Mouse (Mus musculus) frontal cortex, postnatal 25 days (tissue): Measurements from ENCODE around the gene Idh2.

Source experiments
- DNase-seq, 2 experiments: peaks; one replicate each; pipeline ENCODE4 v3.0.0; 2022; ENCODE audit warnings: low spot score in 2 of 2

Idh2 gene

DNA sequence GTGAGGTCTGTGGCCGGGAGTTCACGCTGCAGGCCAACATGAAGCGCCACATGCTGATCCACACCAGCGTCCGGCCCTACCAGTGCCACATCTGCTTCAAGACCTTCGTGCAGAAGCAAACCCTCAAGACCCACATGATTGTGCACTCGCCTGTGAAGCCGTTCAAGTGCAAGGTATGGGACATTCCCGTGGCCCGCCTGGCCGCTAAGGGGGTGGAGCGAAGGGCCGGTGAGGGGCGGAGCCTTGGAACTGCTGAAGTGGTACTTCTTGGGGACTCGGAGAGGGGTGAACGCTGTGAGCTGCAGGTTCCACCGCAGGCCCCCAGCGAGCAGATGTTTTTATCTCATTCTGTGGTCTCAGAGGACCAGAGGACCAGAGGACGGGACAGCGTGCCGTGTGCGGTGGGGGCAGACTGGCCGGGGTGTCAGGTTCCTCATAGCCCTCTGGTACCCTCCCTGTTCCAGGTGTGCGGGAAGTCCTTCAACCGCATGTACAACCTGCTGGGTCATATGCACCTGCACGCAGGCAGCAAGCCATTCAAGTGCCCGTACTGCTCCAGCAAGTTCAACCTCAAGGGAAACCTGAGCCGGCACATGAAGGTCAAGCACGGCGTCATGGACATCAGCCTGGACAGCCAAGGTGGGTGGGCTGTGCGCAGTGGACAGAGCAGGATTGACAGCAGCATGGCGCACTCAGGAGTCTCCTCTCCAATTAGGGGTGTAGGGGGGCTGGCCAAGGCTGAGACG, 29.0 kb downstream of the Idh2 start:
- DNase-seq = no peak

DNA sequence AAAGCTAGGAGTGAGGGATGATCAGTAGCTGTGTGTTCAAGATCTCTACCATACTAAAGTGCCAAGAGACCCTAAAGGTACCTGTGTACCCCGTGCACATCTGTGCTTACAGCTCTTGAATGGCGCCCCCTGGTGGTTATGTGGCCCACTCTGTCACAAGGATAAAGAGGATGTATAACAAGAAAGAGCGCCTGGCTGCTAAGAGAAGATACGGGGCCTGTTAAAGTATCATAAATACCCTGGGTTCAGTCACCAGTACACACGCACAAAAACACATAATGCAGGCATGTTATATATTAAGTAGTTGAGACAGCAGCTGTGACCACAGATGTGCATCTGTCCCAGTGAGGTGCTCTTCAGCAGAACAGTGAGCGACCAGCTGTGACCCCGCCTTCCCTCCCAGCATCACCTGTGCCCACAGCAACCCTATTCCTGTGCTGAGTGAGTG, 30.7 kb downstream of the Idh2 start:
- no peak for DNase-seq

DNA sequence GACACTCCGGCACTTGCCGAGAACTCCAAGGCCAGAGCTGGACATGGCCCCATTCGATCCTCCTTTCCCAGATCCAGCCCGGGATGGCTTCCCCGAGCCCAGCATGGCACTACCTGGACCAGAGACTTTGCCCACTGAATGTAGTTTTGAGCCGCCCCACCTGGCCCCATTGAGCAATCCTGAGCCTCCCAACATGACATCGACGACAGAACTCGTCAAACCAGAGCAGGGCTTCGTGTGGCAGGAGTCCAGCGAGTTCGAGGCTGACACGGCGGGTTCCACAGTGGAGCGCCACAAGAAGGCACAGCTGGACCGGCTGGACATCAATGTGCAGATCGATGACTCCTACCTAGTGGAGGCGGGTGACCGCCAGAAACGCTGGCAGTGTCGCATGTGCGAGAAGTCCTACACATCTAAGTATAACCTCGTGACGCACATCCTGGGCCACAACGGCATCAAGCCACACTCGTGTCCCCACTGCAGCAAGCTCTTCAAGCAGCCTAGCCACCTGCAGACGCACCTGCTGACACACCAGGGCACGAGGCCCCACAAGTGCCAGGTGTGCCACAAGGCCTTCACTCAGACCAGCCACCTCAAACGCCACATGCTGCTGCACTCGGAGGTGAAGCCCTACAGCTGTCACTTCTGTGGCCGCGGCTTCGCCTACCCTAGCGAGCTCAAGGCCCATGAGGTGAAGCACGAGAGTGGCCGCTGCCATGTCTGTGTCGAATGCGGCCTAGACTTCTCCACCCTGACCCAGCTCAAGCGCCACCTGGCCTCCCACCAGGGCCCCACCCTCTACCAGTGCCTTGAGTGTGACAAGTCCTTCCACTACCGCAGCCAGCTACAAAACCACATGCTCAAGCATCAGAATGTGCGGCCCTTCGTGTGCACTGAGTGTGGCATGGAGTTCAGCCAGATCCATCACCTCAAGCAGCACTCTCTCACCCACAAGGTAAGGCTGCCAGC, 33.3 kb downstream of the Idh2 start:
- no peak for DNase-seq

DNA sequence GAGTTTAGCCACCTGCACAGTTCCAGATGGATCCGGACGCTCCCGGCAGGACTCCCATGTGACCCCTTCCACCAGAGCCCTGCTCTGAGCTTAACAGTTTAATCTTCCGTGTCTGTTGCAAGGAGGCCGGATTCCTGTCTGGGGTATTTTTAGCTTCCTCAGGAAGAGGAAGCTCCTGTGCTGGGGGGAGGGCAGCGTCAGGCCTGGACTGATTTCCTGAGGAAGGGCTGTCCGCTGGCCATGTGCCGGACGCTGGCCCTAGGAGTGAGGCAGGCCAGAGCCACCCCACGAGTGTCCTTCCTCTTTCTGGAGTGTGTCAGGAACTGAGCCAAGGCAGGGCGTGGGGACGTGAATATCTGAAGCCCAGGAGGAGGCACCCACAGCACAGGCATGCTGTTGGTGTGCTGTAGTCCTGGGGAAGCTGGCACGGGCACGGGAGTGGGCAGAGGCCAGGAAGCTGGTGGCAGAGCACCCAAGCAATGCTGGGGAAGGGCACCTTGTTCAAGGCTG, 36.3 kb downstream of the Idh2 start:
- peak in 1 of 2 experiments; percentile 39 for DNase-seq

DNA sequence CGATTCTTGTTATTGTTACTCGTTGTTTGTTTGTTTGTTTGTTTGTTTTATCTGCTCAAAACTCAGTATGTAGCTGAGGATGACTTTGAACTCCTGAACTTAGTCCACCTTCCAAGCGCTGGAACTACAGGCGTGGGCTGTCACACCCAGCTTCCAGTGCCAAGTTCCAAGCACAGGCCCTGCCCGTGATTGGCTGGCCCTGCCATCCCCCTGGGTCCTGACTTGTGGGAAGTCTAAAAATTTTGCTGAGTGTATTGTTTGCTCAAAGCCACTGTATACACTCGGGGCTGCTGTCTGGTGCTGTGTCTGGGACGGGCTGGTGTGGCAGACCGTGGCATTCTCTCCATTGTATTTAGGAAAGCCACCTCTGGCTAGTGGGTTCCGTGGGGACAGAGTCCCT, 37.4 kb downstream of the Idh2 start:
- no peak for DNase-seq

DNA sequence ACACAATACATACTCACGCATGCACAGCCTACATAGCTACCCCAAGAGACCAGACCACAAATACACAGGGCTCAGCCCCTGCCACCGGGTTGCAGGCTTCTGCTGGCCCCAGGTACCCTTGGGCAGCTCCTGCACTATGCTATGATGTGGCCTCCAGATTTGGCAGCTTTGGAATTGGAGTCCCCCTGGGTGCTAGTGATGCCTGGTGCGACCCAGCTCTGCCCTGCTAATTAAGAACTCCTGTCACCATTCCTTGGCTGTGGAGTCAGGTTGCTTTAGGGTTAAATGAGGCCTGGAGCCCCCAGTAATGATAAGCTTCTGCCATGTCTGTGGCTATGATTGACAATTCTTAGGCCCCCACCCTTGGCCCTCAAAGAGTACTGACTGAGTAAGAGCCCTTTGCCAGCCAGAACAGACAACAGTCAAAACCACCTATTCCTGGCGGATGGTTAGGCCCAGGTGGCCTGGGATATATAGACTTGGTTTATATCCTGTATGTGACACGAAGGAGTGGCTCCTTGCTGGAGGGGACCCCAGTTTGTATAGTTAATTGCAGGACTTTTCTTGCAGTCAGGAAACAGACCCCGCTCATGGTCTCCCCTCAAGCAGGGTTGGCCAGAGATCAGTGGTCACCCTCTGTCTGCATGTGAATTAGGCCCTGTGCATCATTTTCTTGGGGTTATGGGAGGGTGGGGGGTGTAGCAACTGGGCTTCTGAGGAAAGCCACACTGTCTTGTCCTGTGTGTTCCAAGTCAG, 38.1 kb downstream of the Idh2 start:
- DNase-seq = no peak

DNA sequence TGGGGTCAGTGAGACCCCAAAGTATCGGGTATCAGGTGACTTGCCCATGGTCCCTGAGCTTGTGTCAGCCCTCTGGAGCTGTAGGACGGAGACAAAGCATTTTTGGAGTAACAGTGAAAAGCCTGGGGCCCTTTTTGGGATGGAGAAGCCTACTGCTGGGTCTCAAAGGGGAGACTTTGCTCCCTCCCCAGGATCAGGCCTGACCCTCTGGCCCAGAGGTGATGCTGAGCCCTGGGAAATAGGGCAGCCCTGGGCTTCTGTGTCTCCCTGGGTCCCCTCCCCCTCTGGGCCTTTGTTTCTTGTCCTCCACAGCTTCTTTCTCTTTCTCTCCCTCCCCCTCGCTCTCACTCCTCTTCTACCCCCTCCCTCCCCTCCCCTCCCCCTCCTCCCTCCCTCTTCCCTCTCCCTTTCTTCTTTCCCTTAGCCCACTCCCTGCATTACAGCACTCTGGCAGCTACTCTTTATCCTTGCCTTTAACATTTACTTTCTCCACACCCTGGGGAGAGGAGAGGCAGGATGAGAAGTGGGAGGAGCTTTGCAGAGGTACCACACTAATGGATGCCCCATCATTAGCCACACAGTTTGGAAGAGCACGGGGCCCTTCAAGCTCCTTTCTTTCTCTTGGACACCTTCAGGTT, 39.1 kb downstream of the Idh2 start:
- DNase-seq = no peak

DNA sequence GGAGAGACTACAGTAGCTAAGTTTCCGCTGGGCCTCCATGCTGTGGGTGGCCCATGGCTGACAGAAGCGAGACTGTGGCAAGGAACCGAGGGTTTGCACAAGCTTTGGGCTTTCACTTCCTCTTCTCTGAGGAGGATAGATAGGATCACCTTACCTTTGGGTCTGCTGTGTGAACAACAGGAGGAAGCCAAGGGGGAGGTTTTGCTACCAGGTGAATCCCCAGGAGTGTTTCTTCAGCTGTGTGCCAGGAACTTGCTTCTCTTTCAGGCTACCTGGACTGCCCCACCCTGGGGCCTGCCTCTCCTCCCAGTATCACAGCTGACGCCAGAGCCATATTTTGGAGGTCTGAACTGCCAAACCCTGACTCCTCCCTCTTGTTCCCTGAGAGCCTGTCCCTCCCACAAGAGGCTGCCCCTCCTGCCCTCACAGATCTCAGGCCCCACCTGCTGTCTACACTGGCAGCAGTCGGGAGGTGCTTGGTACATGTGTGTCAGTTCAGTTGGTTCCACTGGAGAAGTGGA, 40.2 kb downstream of the Idh2 start:
- no peak for DNase-seq

DNA sequence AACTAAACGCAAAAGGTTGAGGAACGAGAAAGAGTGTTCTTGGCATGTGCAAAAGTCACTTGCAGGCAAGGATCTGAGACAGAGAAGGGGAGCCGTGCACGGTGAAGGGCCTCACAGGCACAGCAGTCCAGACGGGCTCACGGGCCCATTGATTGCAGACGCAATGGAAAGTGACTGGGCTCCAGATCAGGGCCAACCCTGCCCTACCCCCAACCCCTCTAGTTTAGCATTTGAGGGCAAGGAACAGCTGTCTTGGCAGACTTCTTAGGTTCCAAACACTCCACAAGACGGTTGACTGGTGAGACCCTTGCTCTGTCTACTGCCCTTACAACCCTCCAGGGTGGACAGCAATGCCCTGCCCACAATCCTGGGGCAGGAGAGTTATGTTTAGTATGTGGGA, 41.7 kb downstream of the Idh2 start:
- no peak for DNase-seq

DNA sequence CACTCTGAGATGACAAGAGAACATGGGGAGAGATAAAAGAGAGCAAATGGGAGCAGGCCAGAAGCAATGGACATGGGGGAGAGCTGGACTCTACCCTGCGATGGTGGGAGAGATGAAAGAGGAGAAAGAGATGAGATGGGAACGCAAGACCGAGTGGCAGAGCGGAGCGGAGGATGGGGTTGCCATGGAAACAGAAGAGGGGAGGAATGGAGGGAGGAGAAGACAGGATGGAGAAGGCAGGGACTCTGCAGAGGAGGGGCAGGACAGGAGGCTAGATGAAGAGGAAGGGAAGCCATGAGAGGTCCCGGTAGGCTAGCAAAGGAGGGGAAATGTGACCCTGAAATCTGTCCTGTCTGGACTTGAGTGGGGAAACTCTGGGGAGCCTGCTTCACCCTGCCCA, 42.9 kb downstream of the Idh2 start:
- DNase-seq = no peak

DNA sequence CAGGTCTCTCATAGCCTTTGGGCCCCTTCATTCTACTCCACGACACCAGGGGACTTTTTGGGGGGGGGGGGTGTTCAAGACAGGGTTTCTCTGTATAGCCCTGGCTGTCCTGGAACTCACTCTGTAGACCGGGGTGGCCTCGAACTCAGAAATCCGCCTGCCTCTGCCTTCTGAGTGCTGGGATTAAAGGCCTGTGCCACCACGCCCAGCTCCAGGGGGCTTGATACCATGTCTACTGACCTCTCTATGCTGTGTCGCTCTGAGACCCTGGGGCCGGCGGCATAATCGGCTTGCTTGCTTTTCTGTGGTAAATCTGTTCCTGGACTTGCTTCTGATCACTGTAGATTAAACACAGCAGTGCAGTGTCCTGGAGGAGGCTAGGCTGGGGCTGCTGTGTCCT, 44.0 kb downstream of the Idh2 start:
- no peak for DNase-seq

DNA sequence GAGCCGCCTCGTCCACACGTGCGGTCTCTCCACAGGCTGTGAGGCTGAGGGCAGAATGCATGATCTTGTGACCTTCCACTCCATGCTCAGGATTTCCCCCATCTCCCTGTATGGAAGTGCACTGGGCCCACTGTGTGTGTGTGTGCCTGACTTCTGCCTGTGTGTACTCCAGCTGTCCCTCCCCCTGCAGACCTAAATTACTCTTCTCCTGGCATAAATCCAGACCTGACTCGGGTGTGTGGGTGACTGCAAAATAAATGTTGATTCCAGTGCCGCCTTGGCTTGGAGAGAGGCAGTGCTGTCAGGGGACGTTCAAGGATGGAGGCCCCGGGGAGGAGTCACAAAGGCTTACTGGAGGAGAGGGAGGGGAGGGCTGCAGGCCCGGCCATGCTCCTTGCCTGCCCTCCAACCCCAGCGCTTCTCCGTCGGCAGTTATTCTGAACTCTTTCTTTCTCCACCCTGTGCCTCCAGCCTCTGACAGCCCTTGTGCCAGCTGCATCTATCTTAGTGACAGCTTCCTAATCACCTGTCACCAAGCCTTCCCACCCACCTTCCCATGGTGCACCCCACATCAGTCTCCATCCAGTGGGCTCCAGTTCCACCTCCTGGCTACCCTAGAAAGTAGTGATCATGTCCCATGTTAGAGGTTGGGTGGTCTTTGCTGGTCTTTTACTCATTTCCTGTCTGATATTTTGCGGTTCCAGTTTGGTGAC, 45.4 kb downstream of the Idh2 start:
- no peak for DNase-seq

DNA sequence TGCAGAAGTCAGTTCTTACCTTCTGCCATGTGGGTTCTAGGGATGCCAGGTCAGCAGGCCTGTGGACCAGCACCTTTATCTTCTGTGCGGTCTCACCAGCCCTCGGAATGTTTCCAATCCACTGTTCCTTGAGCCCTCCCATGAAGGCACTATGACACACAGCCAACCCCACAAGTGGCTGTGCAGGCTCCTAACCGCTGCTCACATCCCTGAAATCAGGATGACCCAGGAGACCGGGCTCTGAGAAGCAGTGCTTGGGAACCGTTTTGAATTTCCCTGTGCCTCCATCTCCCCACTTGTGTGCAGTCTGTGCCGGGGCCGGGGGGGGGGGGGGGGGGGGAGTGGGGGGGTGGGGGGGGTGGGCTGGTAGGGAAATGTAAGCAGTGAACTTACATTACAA, 46.9 kb downstream of the Idh2 start:
- no peak for DNase-seq

DNA sequence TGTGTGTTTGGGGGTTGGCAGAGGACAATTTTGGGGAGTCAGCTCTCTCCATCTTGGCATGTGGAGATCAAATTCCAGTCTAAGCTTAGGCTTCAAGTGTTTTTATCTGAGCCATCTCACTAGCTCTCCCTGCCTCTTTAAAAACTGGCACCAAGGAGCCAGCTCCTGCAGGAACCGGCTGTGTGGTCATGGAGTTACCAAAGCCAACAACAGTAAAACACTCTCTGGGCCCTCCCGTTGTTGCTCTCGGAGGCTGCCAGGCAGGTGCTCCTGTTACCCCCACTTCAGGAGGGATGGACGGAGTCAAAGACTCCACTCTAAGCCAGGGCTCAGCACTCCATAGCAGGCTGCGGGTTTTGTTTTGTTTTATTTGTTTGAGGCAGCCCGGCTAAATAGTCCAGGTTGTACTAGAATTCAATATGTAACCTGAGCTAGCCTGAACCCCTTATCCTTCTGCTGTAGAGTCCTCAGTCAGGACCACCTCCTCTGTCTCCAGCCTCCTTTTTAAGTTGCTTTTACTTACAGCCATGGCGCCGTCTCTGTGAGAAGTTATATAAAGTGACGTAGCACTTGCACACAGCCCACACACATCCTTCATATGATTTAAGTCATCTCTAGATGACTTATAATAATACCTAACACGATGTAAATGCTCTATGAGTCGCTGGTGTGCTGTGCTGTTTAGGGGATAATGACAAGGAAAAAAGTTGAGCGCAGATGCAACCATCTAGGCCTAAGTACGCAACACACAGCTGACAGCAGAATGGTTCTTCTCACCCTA, 48.3 kb downstream of the Idh2 start:
- no peak for DNase-seq

DNA sequence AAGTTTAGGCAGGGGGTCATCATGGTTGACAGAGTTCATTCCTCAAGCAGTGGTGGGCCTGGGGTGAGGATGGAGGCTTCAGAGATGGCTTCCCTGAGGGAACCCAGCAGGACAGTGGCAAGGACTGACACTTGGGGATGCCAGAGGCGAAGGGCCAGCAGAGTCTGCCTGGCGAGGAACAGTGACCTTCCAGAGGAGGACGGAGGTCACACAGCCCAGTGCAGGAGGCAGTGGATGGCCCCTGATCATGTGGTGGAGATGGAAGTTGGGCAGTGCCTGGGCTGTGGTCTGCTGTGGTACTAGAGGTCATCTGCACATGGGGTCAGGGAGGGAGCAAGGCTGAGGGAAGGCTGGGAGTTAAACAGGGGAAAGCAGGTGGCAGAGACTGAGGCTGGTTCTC, 49.9 kb downstream of the Idh2 start:
- no peak for DNase-seq

DNA sequence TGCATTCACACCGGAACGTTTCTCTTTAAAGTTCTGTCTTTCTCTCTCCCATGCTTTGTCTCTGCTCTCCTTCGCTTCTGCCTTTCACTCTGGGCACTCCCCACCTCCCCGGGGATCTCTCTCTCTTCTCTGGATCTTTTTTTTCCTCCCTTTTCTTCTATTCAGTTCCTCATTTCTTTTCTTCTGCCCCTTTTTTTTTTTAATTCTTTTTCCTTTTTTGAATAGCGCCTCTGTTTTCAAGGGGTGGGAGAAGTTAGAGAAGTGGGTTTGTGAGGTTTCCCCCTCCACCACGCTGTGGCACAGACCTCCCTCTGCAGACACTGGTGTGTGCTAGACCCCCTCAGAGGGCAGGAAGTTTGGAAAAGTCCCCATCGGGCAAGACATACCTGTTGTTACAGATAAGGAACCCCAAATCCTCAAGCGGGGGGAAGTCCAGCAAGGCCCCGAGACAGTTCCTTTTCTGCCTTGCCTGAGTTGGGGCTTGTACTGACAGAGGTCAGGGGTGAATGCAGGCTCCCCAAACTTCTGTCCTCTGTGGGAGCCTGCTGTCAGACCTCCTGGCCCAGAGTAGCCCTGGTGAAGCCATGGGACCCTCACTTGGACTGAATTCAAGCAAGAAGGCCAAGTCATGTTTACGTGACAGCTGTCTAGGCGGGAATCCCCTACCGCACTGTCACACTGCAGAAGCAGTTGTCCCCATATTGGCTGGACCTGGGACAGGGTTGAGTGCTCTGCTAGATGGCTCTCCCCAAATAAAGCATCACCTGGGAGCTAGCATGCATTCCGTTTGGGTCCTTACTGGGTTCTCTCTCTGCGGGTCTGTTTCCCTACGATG, 51.1 kb downstream of the Idh2 start:
- DNase-seq = no peak

DNA sequence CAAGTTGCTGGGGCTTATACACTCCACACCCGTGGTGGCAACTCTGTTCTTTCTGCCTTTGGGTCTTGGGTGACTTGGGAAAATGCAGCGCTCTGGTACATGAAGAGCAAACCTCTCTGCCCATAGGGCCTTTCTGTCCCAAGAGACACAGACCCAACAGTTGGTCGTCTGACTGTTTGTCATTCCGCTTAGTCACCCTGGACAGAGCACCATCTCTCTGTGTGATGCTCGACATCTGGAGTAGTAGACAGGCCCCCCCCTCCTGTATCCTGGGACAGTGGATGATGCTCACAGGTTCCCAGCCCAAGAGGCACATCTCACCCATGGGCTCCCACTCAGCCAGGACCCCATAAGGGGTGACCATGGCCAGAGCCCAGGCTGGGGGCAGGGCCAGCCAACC, 51.9 kb downstream of the Idh2 start:
- DNase-seq = no peak

DNA sequence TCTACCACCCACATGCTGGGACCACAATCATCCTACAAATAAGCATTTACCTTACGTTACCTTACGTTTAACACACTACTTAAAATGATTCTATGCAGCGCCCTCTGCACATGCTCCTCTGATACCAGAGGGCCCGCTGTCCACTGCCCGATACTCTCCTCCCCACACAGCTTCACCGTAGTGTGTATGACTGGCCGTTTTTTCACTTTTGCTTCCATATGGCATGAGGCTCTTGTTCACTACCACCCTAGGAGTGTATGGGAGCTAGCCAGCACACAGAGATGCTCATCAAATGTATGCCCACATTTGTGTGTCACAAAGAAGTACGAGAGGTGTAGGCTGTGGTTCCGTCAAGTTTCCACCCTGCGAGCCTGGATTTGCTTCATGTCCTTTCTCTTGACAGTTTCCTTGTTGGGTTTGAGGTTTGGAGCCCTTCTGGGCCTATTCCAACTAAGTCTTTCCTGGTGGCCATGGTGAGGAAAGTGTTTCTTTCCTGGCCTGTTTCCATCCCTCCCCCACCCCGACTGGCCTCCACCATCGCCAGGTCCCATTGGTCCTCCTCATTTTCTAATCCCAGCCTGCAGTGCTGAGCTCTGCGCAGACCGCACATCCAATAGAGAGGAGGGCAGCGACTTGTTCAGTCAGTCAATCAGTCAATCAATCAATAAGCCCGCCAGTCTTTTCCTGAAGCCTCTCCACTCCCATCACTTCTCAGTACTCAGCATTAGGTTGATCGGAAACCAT, 52.9 kb downstream of the Idh2 start:
- no peak for DNase-seq
